Mouse (Mus musculus) limb, embryonic 15.5 days (tissue): ENCODE measurements around the gene Aida. TPM values are rescaled to one million over a fixed set of nuclear protein-coding genes. Genes with fewer than 3 reads are reported as not detected.
"Not testable (repeated sequence)": the region's sequence is repeated elsewhere in the genome, so short reads cannot be mapped to it uniquely, and the experiment has no call there.

ENCODE experiments used
- ATAC-seq: fragments of 200-750 bp; cut with Nextera tagmentation; 2 replicates; pipeline ENCODE4 v1.8.0; 2017; ENCODE audit warnings: low read depth, moderate TSS enrichment; ENCODE audit not compliant: insufficient number of reproducible peaks, low FRiP score, low TSS enrichment
- H3K27ac ChIP-seq: fragments of 300-500 bp; sonication (generic); 2 replicates; pipeline ENCODE4 v1.5.1; 2015; ENCODE audit warnings: moderate library complexity, mild to moderate bottlenecking, inconsistent platforms
- H3K27me3 ChIP-seq: fragments of 300-500 bp; sonication (generic); 2 replicates; pipeline ENCODE4 v1.6.1; 2015; ENCODE audit warnings: inconsistent platforms
- H3K36me3 ChIP-seq: fragments of 300-500 bp; sonication (generic); 2 replicates; pipeline ENCODE4 v1.6.1; 2015; ENCODE audit warnings: inconsistent platforms
- H3K4me1 ChIP-seq: fragments of 300-500 bp; sonication (generic); 2 replicates; pipeline ENCODE4 v1.6.1; 2015; ENCODE audit warnings: inconsistent platforms
- H3K4me2 ChIP-seq: fragments of 300-500 bp; sonication (generic); 2 replicates; pipeline ENCODE4 v1.6.1; 2015; ENCODE audit warnings: mild to moderate bottlenecking, inconsistent platforms
- H3K4me3 ChIP-seq: fragments of 300-500 bp; sonication (generic); 2 replicates; pipeline ENCODE4 v1.5.1; 2015; ENCODE audit warnings: mild to moderate bottlenecking, inconsistent platforms
- H3K9ac ChIP-seq: fragments of 300-500 bp; sonication (generic); 2 replicates; pipeline ENCODE4 v1.6.1; 2015; ENCODE audit warnings: inconsistent platforms
- H3K9me3 ChIP-seq: fragments of 300-500 bp; sonication (generic); 2 replicates; pipeline ENCODE4 v1.6.1; 2016; ENCODE audit warnings: inconsistent platforms
- WGBS: fragments of 180-500 bp; shearing (Covaris S2); methylation state at CpG from one replicate; pipeline ENCODE4 v1.1.7; 2015; 5-methylcytosine and 5-hydroxymethylcytosine counted together
- polyA plus RNA-seq: library from polyadenylated mRNA; unstranded; fragments of >200 nt; fragmentation: Nextera tagmentation; extraction: Ambion mirVana; gene quantifications from 2 replicates; pipeline ENCODE4 v1.2.1, GENCODE M21; 2015

The Aida gene
- polyA plus RNA-seq, 1 experiment from 2014 or later: 59.0 TPM

- not testable (repeated sequence) for H3K9ac ChIP-seq, H3K4me2 ChIP-seq, ATAC-seq, H3K9me3 ChIP-seq, H3K4me1 ChIP-seq, H3K27me3 ChIP-seq, H3K4me3 ChIP-seq, H3K27ac ChIP-seq
- WGBS: 90% methylated on average over 5 of the region's 5 CpGs
- peaks cover 74% of the 10 kb centered on the region for H3K36me3 ChIP-seq
Measured at GRCm38 (mm10) chr1:183322496-183322895, 26.1 kb downstream of the Aida start.

- no peak overlapping the region for H3K9ac ChIP-seq
- no peak overlapping the region for H3K4me3 ChIP-seq
- peaks cover 80% of the 10 kb centered on the region for H3K36me3 ChIP-seq
- no peak overlapping the region for H3K4me2 ChIP-seq
- no peak for ATAC-seq
- H3K27me3 ChIP-seq: no peaks in the 10 kb centered on the region
- H3K9me3 ChIP-seq: no peaks in the 10 kb centered on the region
- 89% methylated on average over 2 of the region's 2 CpGs for WGBS
- H3K4me1 ChIP-seq: no peaks in the 10 kb centered on the region
- no peak overlapping the region for H3K27ac ChIP-seq
Measured at GRCm38 (mm10) chr1:183323923-183324322, 27.5 kb downstream of the Aida start.

GRCm38 (mm10) chr1:183324433-183324832 is 28.0 kb downstream of the Aida start:
- H3K9ac ChIP-seq: no peak overlapping the region
- H3K9me3 ChIP-seq: no peaks in the 10 kb centered on the region
- H3K4me1 ChIP-seq: no peaks in the 10 kb centered on the region
- no peak overlapping the region for H3K27ac ChIP-seq
- 95% methylated on average over 6 of the region's 6 CpGs for WGBS
- H3K4me3 ChIP-seq: no peak overlapping the region
- H3K27me3 ChIP-seq: no peaks in the 10 kb centered on the region
- H3K36me3 ChIP-seq: peaks cover 80% of the 10 kb centered on the region
- no peak overlapping the region for H3K4me2 ChIP-seq
- ATAC-seq: no peak

- no peak for ATAC-seq
- H3K9ac ChIP-seq: no peak overlapping the region
- H3K36me3 ChIP-seq: peaks cover 83% of the 10 kb centered on the region
- H3K9me3 ChIP-seq: no peaks in the 10 kb centered on the region
- no peak overlapping the region for H3K4me3 ChIP-seq
- 90% methylated on average over 8 of the region's 8 CpGs for WGBS
- no peaks in the 10 kb centered on the region for H3K27me3 ChIP-seq
- no peak overlapping the region for H3K4me2 ChIP-seq
- H3K27ac ChIP-seq: no peak overlapping the region
- no peaks in the 10 kb centered on the region for H3K4me1 ChIP-seq
Measured at GRCm38 (mm10) chr1:183327171-183327570, 30.8 kb downstream of the Aida start.

GRCm38 (mm10) chr1:183342902-183343301 is 46.5 kb downstream of the Aida start:
- not testable (repeated sequence) for H3K4me3 ChIP-seq, H3K9ac ChIP-seq, ATAC-seq, H3K27me3 ChIP-seq, H3K4me1 ChIP-seq, H3K9me3 ChIP-seq, H3K27ac ChIP-seq, H3K4me2 ChIP-seq
- H3K36me3 ChIP-seq: peaks cover 52% of the 10 kb centered on the region
- 98% methylated on average over 1 of the region's 1 CpGs for WGBS

GRCm38 (mm10) chr1:183344886-183345816 is 48.8 kb downstream of the Aida start:
- peak overlapping the region; percentile 43 for H3K27ac ChIP-seq
- H3K4me1 ChIP-seq: peaks cover 10% of the 10 kb centered on the region
- H3K36me3 ChIP-seq: peaks cover 55% of the 10 kb centered on the region

GRCm38 (mm10) chr1:183345817-183346195 is 49.4 kb downstream of the Aida start:
- no peaks in the 10 kb centered on the region for H3K9me3 ChIP-seq
- H3K27ac ChIP-seq: peak overlapping the region; percentile 43
- WGBS: 7% methylated on average over 10 of the region's 10 CpGs
- peak overlapping the region; percentile 64 for H3K4me2 ChIP-seq
- peak overlapping the region; percentile 87 for H3K4me3 ChIP-seq
- ATAC-seq: no peak
- H3K36me3 ChIP-seq: peaks cover 55% of the 10 kb centered on the region
- no peaks in the 10 kb centered on the region for H3K27me3 ChIP-seq
- peaks cover 10% of the 10 kb centered on the region for H3K4me1 ChIP-seq
- peak overlapping the region; percentile 76 for H3K9ac ChIP-seq

More at GRCm38 (mm10) chr1:183344886-183345816, 48.8 kb downstream of the Aida start:
- peak overlapping the region; percentile 87 for H3K4me3 ChIP-seq
- under 1% methylated on average over 70 of the region's 72 CpGs for WGBS
- no peaks in the 10 kb centered on the region for H3K9me3 ChIP-seq
- peak overlapping the region; percentile 76 for H3K9ac ChIP-seq
- peak overlapping the region; percentile 64 for H3K4me2 ChIP-seq
- no peaks in the 10 kb centered on the region for H3K27me3 ChIP-seq
- peak; percentile 93 for ATAC-seq

GRCm38 (mm10) chr1:183349840-183350239 is 53.5 kb downstream of the Aida start:
- Histone ChIP-seq H3K4me2 (no peak overlapping the region), H3K27me3 (no peaks in the 10 kb centered on the region), H3K4me1 (peaks cover 10% of the 10 kb centered on the region), H3K36me3 (peaks cover 73% of the 10 kb centered on the region), H3K9ac (no peak overlapping the region), H3K27ac (no peak overlapping the region), H3K4me3 (no peak overlapping the region), H3K9me3 (no peaks in the 10 kb centered on the region)
- 20% methylated on average over 6 of the region's 6 CpGs for WGBS
- ATAC-seq: no peak

- Histone ChIP-seq H3K4me2 (no peak overlapping the region), H3K4me1 (no peaks in the 10 kb centered on the region), H3K27ac (no peak overlapping the region), H3K9ac (no peak overlapping the region), H3K4me3 (no peak overlapping the region), H3K27me3 (no peaks in the 10 kb centered on the region), H3K36me3 (peaks cover 82% of the 10 kb centered on the region), H3K9me3 (no peaks in the 10 kb centered on the region)
- no peak for ATAC-seq
- 84% methylated on average over 3 of the region's 3 CpGs for WGBS
Measured at GRCm38 (mm10) chr1:183358901-183359300, 62.5 kb downstream of the Aida start.

GRCm38 (mm10) chr1:183362301-183362700 is 65.9 kb downstream of the Aida start:
- Histone ChIP-seq H3K27me3 (no peaks in the 10 kb centered on the region), H3K27ac (no peak overlapping the region), H3K4me1 (0 out of 2 replicates have a peak, but pooled peaks cover under 1% of the 10 kb centered on the region), H3K4me2 (no peak overlapping the region), H3K4me3 (no peak overlapping the region), H3K9ac (no peak overlapping the region), H3K36me3 (peaks cover 69% of the 10 kb centered on the region), H3K9me3 (no peaks in the 10 kb centered on the region)
- WGBS: 92% methylated on average over 5 of the region's 5 CpGs
- ATAC-seq: no peak

- no peaks in the 10 kb centered on the region for H3K9me3 ChIP-seq
- 80% methylated on average over 14 of the region's 14 CpGs for WGBS
- H3K4me2 ChIP-seq: no peak overlapping the region
- ATAC-seq: no peak
- H3K36me3 ChIP-seq: peaks cover 62% of the 10 kb centered on the region
- H3K4me1 ChIP-seq: peaks cover 7% of the 10 kb centered on the region
- no peak overlapping the region for H3K9ac ChIP-seq
- no peak overlapping the region for H3K4me3 ChIP-seq
- H3K27me3 ChIP-seq: no peaks in the 10 kb centered on the region
- H3K27ac ChIP-seq: no peak overlapping the region
Measured at GRCm38 (mm10) chr1:183362729-183363576, 66.6 kb downstream of the Aida start.

GRCm38 (mm10) chr1:183363577-183363867 is 67.1 kb downstream of the Aida start:
- H3K27me3 ChIP-seq: no peaks in the 10 kb centered on the region
- H3K4me2 ChIP-seq: no peak overlapping the region
- no peak overlapping the region for H3K9ac ChIP-seq
- H3K4me3 ChIP-seq: no peak overlapping the region
- ATAC-seq: no peak
- 89% methylated on average over 5 of the region's 5 CpGs for WGBS
- H3K27ac ChIP-seq: no peak overlapping the region
- peaks cover 57% of the 10 kb centered on the region for H3K36me3 ChIP-seq
- H3K9me3 ChIP-seq: no peaks in the 10 kb centered on the region
- H3K4me1 ChIP-seq: peaks cover 12% of the 10 kb centered on the region
